Mouse (Mus musculus): Measurements from ENCODE around the gene Klhl25. TPM values are rescaled to one million over a fixed set of nuclear protein-coding genes. Genes with fewer than 3 reads are reported as not detected.
"Not testable (repeated sequence)": the region's sequence is repeated elsewhere in the genome, so short reads cannot be mapped to it uniquely, and the experiment has no call there.

Klhl25 gene
- polyA plus RNA-seq, 1 experiment from 2014 or later, result 8.3 TPM

DNA sequence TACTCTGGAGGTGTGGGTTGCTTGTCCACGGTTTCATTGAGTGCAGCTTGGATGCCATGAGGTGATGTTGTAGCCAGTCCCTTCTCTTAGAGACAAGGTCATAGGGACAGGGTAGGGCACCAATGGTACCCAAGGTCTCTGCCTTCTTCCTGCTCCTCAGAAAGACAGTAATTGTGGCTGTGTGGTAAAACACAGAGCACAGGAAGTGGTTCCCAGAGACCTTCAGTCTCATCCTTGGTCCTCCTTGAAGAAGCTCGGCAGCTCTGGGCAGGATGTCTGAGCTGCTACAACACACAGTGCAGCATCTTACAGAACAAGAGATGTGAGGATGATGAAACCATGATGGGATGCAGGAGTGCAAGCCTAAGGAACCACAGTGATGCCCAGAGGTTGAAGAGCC lies 31.3 kb downstream of the Klhl25 start:
- H3K27ac ChIP-seq (replicated peaks in 1 of 2; ENCODE audit: control insufficient read depth in 1 of 2, insufficient read depth in 1 of 2, low read depth in 2 of 2, low read length in 2 of 2); H3K36me3 ChIP-seq (ENCODE audit: control insufficient read depth, insufficient read depth, low read length); H3K4me1 ChIP-seq (ENCODE audit: control insufficient read depth in 2 of 2, insufficient read depth in 2 of 2, low read length in 2 of 2); H3K4me2 ChIP-seq (ENCODE audit: low read length); H3K9me3 ChIP-seq (ENCODE audit: control insufficient read depth, low read length); ATAC-seq (ENCODE audit: insufficient number of reproducible peaks, insufficient read depth, low FRiP score, low read depth); H3K4me3 ChIP-seq (ENCODE audit: control insufficient read depth in 1 of 2, insufficient read depth in 1 of 2, low read depth in 1 of 2, low read length in 2 of 2); H3K9ac ChIP-seq (ENCODE audit: low read length); H3K27me3 ChIP-seq (ENCODE audit: control insufficient read depth, insufficient read depth, low read length): not testable (repeated sequence)
- WGBS, result 83% methylated on average over 2 of the region's 2 CpGs

DNA sequence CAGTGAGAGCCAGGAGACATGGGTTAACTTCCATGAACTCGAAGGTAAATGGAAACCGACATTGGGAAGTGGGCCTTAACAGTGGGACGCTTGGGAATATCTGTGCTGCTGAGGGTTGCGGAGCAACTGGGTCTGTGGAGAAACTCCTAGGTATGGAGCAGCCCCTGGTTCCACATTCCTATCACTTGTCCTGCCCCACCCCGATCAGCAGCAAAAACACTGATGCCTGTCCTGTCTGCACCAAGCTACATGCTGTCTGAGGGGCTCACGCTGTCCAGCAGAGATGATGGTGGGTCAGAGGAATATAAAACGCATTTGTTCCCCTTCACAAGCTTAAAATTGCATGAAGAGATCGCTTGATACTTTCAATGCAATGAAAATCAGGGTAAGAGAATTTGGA lies 32.1 kb downstream of the Klhl25 start:
- Histone ChIP-seq H3K4me2 (ENCODE audit: low read length) (no peak overlapping the region), H3K36me3 (ENCODE audit: control insufficient read depth, insufficient read depth, low read length) (no peaks in the 10 kb centered on the region), H3K27ac (replicated peaks in 1 of 2; ENCODE audit: control insufficient read depth in 1 of 2, insufficient read depth in 1 of 2, low read depth in 2 of 2, low read length in 2 of 2) (no peak overlapping the region), H3K9ac (ENCODE audit: low read length) (no peak overlapping the region), H3K4me3 (ENCODE audit: control insufficient read depth in 1 of 2, insufficient read depth in 1 of 2, low read depth in 1 of 2, low read length in 2 of 2) (no peak overlapping the region), H3K27me3 (ENCODE audit: control insufficient read depth, insufficient read depth, low read length) (no peaks in the 10 kb centered on the region), H3K4me1 (ENCODE audit: control insufficient read depth in 2 of 2, insufficient read depth in 2 of 2, low read length in 2 of 2) (peaks cover 2 to 3% of the 10 kb centered on the region in 2 experiments; a peak in 1 of 4 replicates), H3K9me3 (ENCODE audit: control insufficient read depth, low read length) (no peaks in the 10 kb centered on the region)
- ATAC-seq (ENCODE audit: insufficient number of reproducible peaks, insufficient read depth, low FRiP score, low read depth), result no peak
- 53% methylated on average over 8 of the region's 8 CpGs for WGBS

DNA sequence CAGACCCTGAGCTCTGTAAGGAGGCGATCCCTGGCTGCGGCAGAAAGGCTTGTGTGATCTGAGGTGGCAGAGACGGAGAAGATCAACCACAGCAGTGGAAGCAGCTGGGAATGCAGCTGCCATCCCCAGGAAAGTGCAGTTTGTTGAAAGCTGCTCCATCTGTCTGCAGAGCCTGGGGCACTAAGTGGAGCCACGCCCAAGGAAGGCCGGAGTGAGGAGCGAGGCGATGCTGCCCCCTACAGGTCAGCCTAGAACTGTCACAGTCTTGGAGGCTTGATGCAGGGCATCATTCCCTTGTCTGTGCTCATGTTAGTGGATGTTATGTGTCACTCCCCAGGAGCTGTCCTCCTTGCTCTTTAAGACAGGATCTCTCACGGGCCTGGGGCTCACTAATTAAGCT lies 32.5 kb downstream of the Klhl25 start:
- no peaks in the 10 kb centered on the region for H3K9me3 ChIP-seq (ENCODE audit: control insufficient read depth, low read length)
- 3% methylated on average over 8 of the region's 8 CpGs for WGBS
- H3K4me1 ChIP-seq (ENCODE audit: control insufficient read depth in 2 of 2, insufficient read depth in 2 of 2, low read length in 2 of 2), result peaks cover 2 to 3% of the 10 kb centered on the region in 2 experiments; a peak in 1 of 4 replicates
- no peaks in the 10 kb centered on the region for H3K27me3 ChIP-seq (ENCODE audit: control insufficient read depth, insufficient read depth, low read length)
- H3K4me3 ChIP-seq (ENCODE audit: control insufficient read depth in 1 of 2, insufficient read depth in 1 of 2, low read depth in 1 of 2, low read length in 2 of 2), result no peak overlapping the region
- no peak overlapping the region for H3K9ac ChIP-seq (ENCODE audit: low read length)
- H3K36me3 ChIP-seq (ENCODE audit: control insufficient read depth, insufficient read depth, low read length), result no peaks in the 10 kb centered on the region
- H3K4me2 ChIP-seq (ENCODE audit: low read length), result no peak overlapping the region
- H3K27ac ChIP-seq (replicated peaks in 1 of 2; ENCODE audit: control insufficient read depth in 1 of 2, insufficient read depth in 1 of 2, low read depth in 2 of 2, low read length in 2 of 2), result no peak overlapping the region
- ATAC-seq (ENCODE audit: insufficient number of reproducible peaks, insufficient read depth, low FRiP score, low read depth), result peak; percentile 60

DNA sequence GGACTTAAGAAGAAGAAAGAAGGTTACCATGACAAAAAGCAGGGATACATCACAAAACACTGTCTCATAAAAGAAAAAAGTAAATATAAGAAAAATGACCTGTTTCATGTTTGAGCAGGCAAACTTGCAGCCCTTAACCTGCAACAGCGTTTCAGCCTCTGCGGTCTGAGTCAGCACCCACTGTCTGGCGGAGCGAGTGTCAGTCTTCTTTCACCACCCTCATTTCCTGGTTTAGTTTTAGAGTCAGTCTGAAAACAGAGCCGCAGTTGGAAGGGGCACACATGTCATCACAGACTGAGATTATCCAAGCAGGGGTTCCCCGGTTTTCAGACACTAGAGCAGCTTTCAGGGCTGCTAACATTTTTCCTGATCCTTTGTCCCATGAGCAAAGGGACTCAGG lies 33.3 kb downstream of the Klhl25 start:
- H3K27me3 ChIP-seq (ENCODE audit: control insufficient read depth, insufficient read depth, low read length), result no peaks in the 10 kb centered on the region
- no peak overlapping the region for H3K4me3 ChIP-seq (ENCODE audit: control insufficient read depth in 1 of 2, insufficient read depth in 1 of 2, low read depth in 1 of 2, low read length in 2 of 2)
- no peak overlapping the region for H3K27ac ChIP-seq (replicated peaks in 1 of 2; ENCODE audit: control insufficient read depth in 1 of 2, insufficient read depth in 1 of 2, low read depth in 2 of 2, low read length in 2 of 2)
- no peaks in the 10 kb centered on the region for H3K9me3 ChIP-seq (ENCODE audit: control insufficient read depth, low read length)
- no peak for ATAC-seq (ENCODE audit: insufficient number of reproducible peaks, insufficient read depth, low FRiP score, low read depth)
- H3K4me1 ChIP-seq (ENCODE audit: control insufficient read depth in 2 of 2, insufficient read depth in 2 of 2, low read length in 2 of 2), result peaks cover 2 to 3% of the 10 kb centered on the region in 2 experiments; a peak in 1 of 4 replicates
- no peaks in the 10 kb centered on the region for H3K36me3 ChIP-seq (ENCODE audit: control insufficient read depth, insufficient read depth, low read length)
- no peak overlapping the region for H3K4me2 ChIP-seq (ENCODE audit: low read length)
- WGBS, result 34% methylated on average over 6 of the region's 6 CpGs
- H3K9ac ChIP-seq (ENCODE audit: low read length), result no peak overlapping the region

DNA sequence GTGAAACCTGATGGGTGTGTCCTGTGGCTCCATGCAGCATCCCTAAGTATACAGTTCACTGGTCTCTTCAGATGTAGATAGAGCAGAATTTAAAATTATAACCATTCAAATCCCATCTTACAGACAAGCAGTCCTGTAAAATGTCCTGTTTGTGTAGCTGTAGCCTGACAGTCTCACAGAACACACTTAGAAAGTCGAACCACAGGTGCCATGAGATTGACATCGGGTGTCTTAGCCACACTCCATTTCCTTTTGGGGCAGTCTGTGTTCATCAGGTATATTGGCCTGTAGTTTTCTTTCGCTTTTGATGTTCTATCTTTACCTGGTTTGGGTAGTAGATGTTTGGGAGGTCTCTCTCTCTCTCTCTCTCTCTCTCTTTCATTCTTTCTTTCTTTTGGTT lies 33.7 kb downstream of the Klhl25 start:
- ATAC-seq (ENCODE audit: insufficient number of reproducible peaks, insufficient read depth, low FRiP score, low read depth), result no peak
- Histone ChIP-seq H3K4me1 (ENCODE audit: control insufficient read depth in 2 of 2, insufficient read depth in 2 of 2, low read length in 2 of 2) (peaks cover 2 to 3% of the 10 kb centered on the region in 2 experiments; a peak in 1 of 4 replicates), H3K36me3 (ENCODE audit: control insufficient read depth, insufficient read depth, low read length) (no peaks in the 10 kb centered on the region), H3K4me2 (ENCODE audit: low read length) (no peak overlapping the region), H3K27ac (replicated peaks in 1 of 2; ENCODE audit: control insufficient read depth in 1 of 2, insufficient read depth in 1 of 2, low read depth in 2 of 2, low read length in 2 of 2) (no peak overlapping the region), H3K9ac (ENCODE audit: low read length) (no peak overlapping the region), H3K4me3 (ENCODE audit: control insufficient read depth in 1 of 2, insufficient read depth in 1 of 2, low read depth in 1 of 2, low read length in 2 of 2) (no peak overlapping the region), H3K9me3 (ENCODE audit: control insufficient read depth, low read length) (no peaks in the 10 kb centered on the region), H3K27me3 (ENCODE audit: control insufficient read depth, insufficient read depth, low read length) (no peaks in the 10 kb centered on the region)
- 72% methylated on average over 3 of the region's 3 CpGs for WGBS

DNA sequence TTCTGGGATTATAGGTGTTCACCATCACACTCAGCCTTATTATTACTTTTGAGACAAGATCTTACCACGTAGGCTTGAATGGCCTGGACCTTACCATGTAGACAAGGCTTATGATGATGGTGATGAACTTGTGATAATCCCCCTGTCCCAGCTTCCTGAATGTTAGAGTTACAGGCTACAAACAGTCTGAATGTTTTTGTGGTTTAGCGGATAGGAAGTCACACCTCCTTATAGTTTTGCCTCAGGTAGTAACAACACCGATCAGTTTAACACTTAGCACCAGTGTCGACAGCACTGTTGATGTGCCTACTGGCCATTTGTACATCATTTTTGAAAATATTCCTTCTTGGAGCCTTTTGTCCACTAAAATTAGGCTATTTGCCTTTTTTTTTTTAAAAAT lies 43.4 kb downstream of the Klhl25 start:
- WGBS, result 83% methylated on average over 4 of the region's 4 CpGs

DNA sequence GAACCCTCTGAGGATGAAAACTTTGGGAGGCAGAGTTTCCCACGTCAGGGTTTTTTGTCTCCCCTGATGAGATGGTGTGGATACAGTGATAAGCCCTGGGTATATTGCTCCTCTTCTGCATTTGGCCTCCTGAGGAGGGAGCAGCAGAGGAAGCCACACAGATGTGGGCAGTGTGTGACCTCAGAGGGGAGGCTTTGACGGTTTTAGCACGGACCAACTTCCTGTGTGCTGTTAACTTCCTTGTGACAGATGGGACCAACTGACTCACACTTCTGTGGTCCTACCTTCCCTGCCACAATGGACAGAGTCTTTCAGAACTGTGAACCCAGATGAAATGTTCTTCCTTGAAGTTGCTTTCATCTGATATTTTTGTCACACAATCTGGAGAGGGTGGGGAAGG lies 44.6 kb downstream of the Klhl25 start:
- no peak for ATAC-seq (ENCODE audit: insufficient number of reproducible peaks, insufficient read depth, low FRiP score, low read depth)
- H3K9me3 ChIP-seq (ENCODE audit: control insufficient read depth, low read length), result no peaks in the 10 kb centered on the region
- H3K27me3 ChIP-seq (ENCODE audit: control insufficient read depth, insufficient read depth, low read length), result no peaks in the 10 kb centered on the region
- no peak overlapping the region for H3K9ac ChIP-seq (ENCODE audit: low read length)
- H3K4me2 ChIP-seq (ENCODE audit: low read length), result no peak overlapping the region
- 67% methylated on average over 3 of the region's 3 CpGs for WGBS
- H3K36me3 ChIP-seq (ENCODE audit: control insufficient read depth, insufficient read depth, low read length), result no peaks in the 10 kb centered on the region
- H3K4me1 ChIP-seq (ENCODE audit: control insufficient read depth in 2 of 2, insufficient read depth in 2 of 2, low read length in 2 of 2), result no peaks in the 10 kb centered on the region
- H3K27ac ChIP-seq (replicated peaks in 1 of 2; ENCODE audit: control insufficient read depth in 1 of 2, insufficient read depth in 1 of 2, low read depth in 2 of 2, low read length in 2 of 2), result no peak overlapping the region
- H3K4me3 ChIP-seq (ENCODE audit: control insufficient read depth in 1 of 2, insufficient read depth in 1 of 2, low read depth in 1 of 2, low read length in 2 of 2), result no peak overlapping the region

More for the DNA sequence above, 43.4 kb downstream of the Klhl25 start:
- H3K4me1 ChIP-seq (ENCODE audit: control insufficient read depth in 2 of 2, insufficient read depth in 2 of 2, low read length in 2 of 2), result no peaks in the 10 kb centered on the region
- H3K9ac ChIP-seq (ENCODE audit: low read length), result no peak overlapping the region
- no peaks in the 10 kb centered on the region for H3K36me3 ChIP-seq (ENCODE audit: control insufficient read depth, insufficient read depth, low read length)
- no peak for ATAC-seq (ENCODE audit: insufficient number of reproducible peaks, insufficient read depth, low FRiP score, low read depth)
- no peak overlapping the region for H3K27ac ChIP-seq (replicated peaks in 1 of 2; ENCODE audit: control insufficient read depth in 1 of 2, insufficient read depth in 1 of 2, low read depth in 2 of 2, low read length in 2 of 2)
- no peaks in the 10 kb centered on the region for H3K27me3 ChIP-seq (ENCODE audit: control insufficient read depth, insufficient read depth, low read length)
- H3K4me3 ChIP-seq (ENCODE audit: control insufficient read depth in 1 of 2, insufficient read depth in 1 of 2, low read depth in 1 of 2, low read length in 2 of 2), result no peak overlapping the region
- H3K4me2 ChIP-seq (ENCODE audit: low read length), result no peak overlapping the region
- H3K9me3 ChIP-seq (ENCODE audit: control insufficient read depth, low read length), result no peaks in the 10 kb centered on the region

DNA sequence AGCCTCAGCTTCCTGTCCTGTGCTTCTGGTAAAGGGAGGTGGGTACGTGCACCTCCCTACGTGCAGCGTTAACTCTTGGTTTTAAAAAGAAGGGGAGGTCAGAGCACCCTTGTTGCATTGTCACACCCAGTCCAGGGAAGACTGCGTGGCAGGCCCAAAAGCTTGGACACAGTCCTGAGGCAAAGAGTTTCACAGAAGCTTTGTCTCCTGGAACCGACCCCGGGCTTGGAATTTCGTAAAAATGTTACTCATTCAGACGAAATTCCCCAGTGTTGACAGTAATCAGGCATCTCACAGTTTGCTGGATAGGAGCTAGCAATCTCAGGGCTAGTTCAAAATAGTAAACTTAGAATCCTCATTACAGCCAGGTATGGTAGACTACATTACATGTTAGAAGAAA lies 45.6 kb downstream of the Klhl25 start:
- no peaks in the 10 kb centered on the region for H3K36me3 ChIP-seq (ENCODE audit: control insufficient read depth, insufficient read depth, low read length)
- no peak overlapping the region for H3K9ac ChIP-seq (ENCODE audit: low read length)
- no peak for ATAC-seq (ENCODE audit: insufficient number of reproducible peaks, insufficient read depth, low FRiP score, low read depth)
- no peaks in the 10 kb centered on the region for H3K27me3 ChIP-seq (ENCODE audit: control insufficient read depth, insufficient read depth, low read length)
- H3K4me1 ChIP-seq (ENCODE audit: control insufficient read depth in 2 of 2, insufficient read depth in 2 of 2, low read length in 2 of 2), result no peaks in the 10 kb centered on the region
- WGBS, result 76% methylated on average over 8 of the region's 8 CpGs
- H3K4me2 ChIP-seq (ENCODE audit: low read length), result no peak overlapping the region
- no peaks in the 10 kb centered on the region for H3K9me3 ChIP-seq (ENCODE audit: control insufficient read depth, low read length)
- H3K4me3 ChIP-seq (ENCODE audit: control insufficient read depth in 1 of 2, insufficient read depth in 1 of 2, low read depth in 1 of 2, low read length in 2 of 2), result no peak overlapping the region
- no peak overlapping the region for H3K27ac ChIP-seq (replicated peaks in 1 of 2; ENCODE audit: control insufficient read depth in 1 of 2, insufficient read depth in 1 of 2, low read depth in 2 of 2, low read length in 2 of 2)

Data from heart, embryonic 14.5 days (tissue).